Mouse (Mus musculus) kidney, adult 2 months (tissue): ENCODE measurements around the gene Nos1.

Source experiments
- CTCF ChIP-seq: fragments of 200-500 bp; conservative IDR thresholded peaks from 2 replicates; pipeline ENCODE4 v1.5.1; 2011; ENCODE audit warnings: low read depth, mild to moderate bottlenecking, control low read depth, low read length, moderate library complexity, mixed read lengths; ENCODE audit not compliant: insufficient read depth, insufficient read length
- POLR2A ChIP-seq: fragments of 200-500 bp; IDR thresholded peaks from one replicate; pipeline ENCODE4 v1.6.1; 2011; ENCODE audit warnings: low read depth, low read length, control low read depth

- TF ChIP-seq CTCF (no peak), POLR2A (no peak)
These were observed 196.8 kb downstream of the Nos1 start for GRCm38 (mm10) chr5:117977501-117978158.
